Mouse (Mus musculus): ENCODE measurements around the gene Strn.

DNA sequence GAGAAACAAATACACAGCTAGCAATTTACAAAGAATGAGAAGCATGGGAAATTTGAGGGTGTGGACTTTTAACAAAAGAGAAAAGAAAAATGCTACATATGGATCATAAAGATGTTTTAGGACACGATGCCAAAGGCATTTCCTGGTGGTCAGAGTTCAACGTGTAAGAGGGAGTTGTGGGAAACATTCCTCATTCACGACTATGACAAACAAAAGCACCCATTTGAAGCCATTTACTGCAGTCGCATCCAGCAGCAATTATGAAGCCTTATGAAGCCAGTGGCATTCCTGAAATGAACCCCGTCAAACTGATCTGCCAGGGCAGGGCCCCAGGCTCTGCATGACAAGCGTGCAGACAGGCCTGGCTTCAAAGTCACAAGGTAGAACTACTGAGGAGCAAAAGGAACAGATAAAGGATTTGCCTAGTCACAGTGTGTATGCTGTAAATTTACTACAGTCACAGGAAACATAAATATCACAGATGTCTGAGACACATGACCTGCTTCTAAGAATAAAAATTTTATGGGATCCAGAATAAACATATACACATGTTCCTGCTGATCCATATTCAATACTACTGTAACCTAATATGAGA lies 12.4 kb downstream of the Strn start:
- no peak for TF ChIP-seq CTCF (IDR thresholded peaks at IDR 0.05; ENCODE audit: control insufficient read depth, insufficient read depth, low read length)
- no peak for TF ChIP-seq POLR2A (IDR thresholded peaks at IDR 0.05; ENCODE audit: borderline replicate concordance, control insufficient read depth, low read depth, low read length)
